Mouse (Mus musculus) monocyte, adult 59 days (primary cell): ENCODE data around the gene Zfp612. TPM values are rescaled to one million over a fixed set of nuclear protein-coding genes. Genes with fewer than 3 reads are reported as not detected.

Experiments
- total RNA-seq, 2 experiments: library from RNA; stranded (reverse); gene quantifications; one replicate each; pipeline ENCODE4 v1.2.4; 2023

Gene Zfp612
- total RNA-seq: under 1 TPM in 1 of 2 experiments, not detected in 1; 0.43 TPM

DNA sequence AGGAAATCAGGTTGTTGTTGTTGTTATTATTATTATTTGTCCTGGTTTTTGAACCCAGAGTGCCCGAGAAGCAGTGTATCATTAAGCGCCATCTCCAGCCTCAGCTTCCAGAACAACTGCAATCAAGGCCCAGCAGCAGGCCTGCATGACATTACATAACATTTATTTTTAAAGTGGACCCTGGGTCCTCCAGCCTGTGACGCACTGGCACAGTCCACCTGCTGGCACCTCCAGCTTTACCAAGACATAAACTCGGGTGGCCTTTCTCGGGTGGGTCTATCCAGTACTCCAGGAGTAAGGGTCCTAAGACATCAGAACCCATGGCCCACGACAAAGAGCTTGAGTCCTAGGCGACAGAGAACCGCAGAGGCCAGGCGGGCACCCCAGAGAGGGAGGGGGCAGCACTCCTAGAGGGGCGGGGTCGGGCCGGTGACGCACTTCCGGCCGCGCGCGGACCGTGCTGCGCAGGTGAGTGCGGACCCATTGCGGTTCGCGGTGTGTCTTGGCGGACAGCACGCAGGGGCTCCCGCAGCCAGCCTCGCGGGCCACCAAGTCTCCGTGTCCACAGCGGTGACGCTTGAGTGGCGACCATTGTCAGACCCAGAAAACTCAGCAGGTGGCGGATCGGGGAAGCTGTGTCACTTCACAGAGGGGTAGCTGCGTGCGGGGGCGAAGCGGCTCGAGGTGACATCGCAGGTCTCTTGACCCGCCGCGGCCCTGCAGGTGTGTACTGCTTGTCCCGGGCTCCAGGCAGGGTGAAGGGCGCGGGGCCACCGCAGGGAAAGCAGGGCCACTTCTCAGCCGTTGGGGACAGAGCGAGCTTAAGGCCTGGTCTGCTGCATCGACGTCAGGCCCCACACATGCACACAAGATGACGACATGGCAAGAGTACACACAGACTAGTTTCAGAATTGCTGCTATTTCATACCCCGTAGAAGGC, at the start of gene Zfp612:
Zfp612 (plus strand) TSS at position 465 of the 940 bp plus-strand sequence.

DNA sequence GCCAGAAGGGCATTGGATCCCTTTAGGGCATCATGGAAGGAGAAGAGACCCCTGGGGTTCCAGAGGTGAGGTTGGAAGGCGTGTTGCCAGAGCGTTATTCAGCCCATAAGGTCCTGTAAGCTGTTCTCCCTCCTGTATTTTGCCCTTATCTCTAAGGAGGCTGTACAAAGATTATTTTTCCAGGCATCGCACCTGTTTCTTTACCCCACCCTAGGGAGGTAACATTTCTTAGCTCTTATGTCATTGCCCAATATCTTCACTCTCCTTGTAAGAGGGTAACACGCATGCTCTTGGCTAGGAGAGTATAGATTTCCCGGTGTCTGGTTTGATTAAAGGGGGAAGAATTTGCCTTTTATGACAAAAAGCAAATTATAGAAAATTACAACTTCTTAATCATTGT, 39.9 kb upstream of the Zfp612 start, which contains the start of gene Chst4:
Chst4 (minus strand) TSS at position 82 of the 400 bp plus-strand sequence.

GRCm38 (mm10) chr8:110100907-110101306, 21.4 kb downstream of the Zfp612 start, which contains the start of gene Gm21964:
TSS of gene Gm21964 (plus strand) at chr8:110101207.

GRCm38 (mm10) chr8:110102653-110103052, 23.1 kb downstream of the Zfp612 start, which contains the start of gene Gm17720:
TSS of gene Gm17720 (minus strand) at chr8:110102753.

Other genes with a start within 250 kb of the Zfp612 start
- gene Phlpp2, start 211.2 kb upstream of the Zfp612 start, total RNA-seq: 10 to 100 TPM; 13.0 to 14.9 TPM
- not detected for gene Marveld3, start 117.5 kb upstream of the Zfp612 start, total RNA-seq
- not detected for gene Tat, start 89.3 kb upstream of the Zfp612 start, total RNA-seq
- gene Chst4, start 40.0 kb upstream of the Zfp612 start, total RNA-seq: under 1 TPM in 1 of 2 experiments, not detected in 1; 0.47 TPM
- not detected for gene Gm21964, start 21.5 kb downstream of the Zfp612 start, total RNA-seq
- gene Gm17720, start 23.0 kb downstream of the Zfp612 start, total RNA-seq: not detected
- not detected for gene Calb2, start 88.5 kb downstream of the Zfp612 start, total RNA-seq
- gene Cmtr2, start 135.9 kb downstream of the Zfp612 start, total RNA-seq: 1 to 10 TPM; 5.6 to 6.1 TPM
- not detected for gene Hydin, start 187.2 kb downstream of the Zfp612 start, total RNA-seq